Mouse (Mus musculus) midbrain, postnatal 0 days (tissue): ENCODE measurements around the gene Nrn1l. TPM values are rescaled to one million over a fixed set of nuclear protein-coding genes. Genes with fewer than 3 reads are reported as not detected.
A peak's percentile ranks its signal among the peaks of the same experiment; 100 is the strongest.

ENCODE experiments used
- ATAC-seq: fragments of 200-750 bp; cut with Nextera tagmentation; 2 replicates; pipeline ENCODE4 v1.8.0; 2017; ENCODE audit warnings: moderate number of reproducible peaks, mild to moderate bottlenecking, moderate TSS enrichment, moderate library complexity; ENCODE audit not compliant: low FRiP score
- DNase-seq: peaks from one replicate; pipeline ENCODE4 v3.0.0-alpha.2; 2015; ENCODE audit warnings: low spot score
- H3K27ac ChIP-seq: fragments of 300-500 bp; sonication (generic); 2 replicates; pipeline ENCODE4 v1.5.1; 2014; ENCODE audit warnings: low read depth, mild to moderate bottlenecking, low read length, mixed read lengths
- H3K27me3 ChIP-seq: fragments of 300-500 bp; sonication (generic); 2 replicates; pipeline ENCODE4 v1.6.1; 2014; ENCODE audit warnings: low read length, control low read depth, mixed read lengths; ENCODE audit not compliant: insufficient read depth
- H3K36me3 ChIP-seq: fragments of 300-500 bp; sonication (generic); 2 replicates; pipeline ENCODE4 v1.6.1; 2014; ENCODE audit warnings: low read length, control low read depth, mixed read lengths; ENCODE audit not compliant: insufficient read depth
- H3K4me1 ChIP-seq: fragments of 300-500 bp; sonication (generic); 2 replicates; pipeline ENCODE4 v1.6.1; 2014; ENCODE audit warnings: mild to moderate bottlenecking, control low read depth, antibody characterized with exemption, low read length, mixed read lengths; ENCODE audit not compliant: insufficient read depth
- H3K4me2 ChIP-seq: fragments of 300-500 bp; sonication (generic); 2 replicates; pipeline ENCODE4 v1.6.1; 2014; ENCODE audit warnings: low read depth, mild to moderate bottlenecking, low read length, mixed read lengths; ENCODE audit not compliant: poor library complexity, severe bottlenecking
- H3K4me3 ChIP-seq: fragments of 300-500 bp; sonication (generic); 2 replicates; pipeline ENCODE4 v1.5.1; 2014; ENCODE audit warnings: low read depth, mild to moderate bottlenecking, low read length, moderate library complexity
- H3K9ac ChIP-seq: fragments of 300-500 bp; sonication (generic); replicated peaks from 2 replicates; pipeline ENCODE4 v1.6.1; 2014; ENCODE audit warnings: mild to moderate bottlenecking, low read length, moderate library complexity, mixed read lengths; ENCODE audit not compliant: poor library complexity, severe bottlenecking
- H3K9me3 ChIP-seq: fragments of 300-500 bp; sonication (generic); 2 replicates; pipeline ENCODE4 v1.6.1; 2016; ENCODE audit warnings: low read length, control low read depth
- CTCF ChIP-seq: IDR thresholded peaks from 2 replicates; pipeline ENCODE4 v1.5.1; 2016; ENCODE audit warnings: antibody characterized with exemption, mild to moderate bottlenecking
- WGBS: fragments of 180-500 bp; shearing (Covaris S2); extraction: QIAGEN DNeasy Blood & Tissue Kit; methylation state at CpG from one replicate; pipeline ENCODE4 v1.1.7; 2014; 5-methylcytosine and 5-hydroxymethylcytosine counted together
- polyA plus RNA-seq: library from polyadenylated mRNA; unstranded; fragments of >200 nt; fragmentation: Nextera tagmentation; extraction: Ambion mirVana; gene quantifications from 2 replicates; pipeline ENCODE4 v1.2.1, GENCODE M21; 2015
- total RNA-seq: library from RNA; depleted of rRNA; stranded (reverse); fragments of >200 nt; gene quantifications from 2 replicates; pipeline ENCODE4 v1.2.3, GENCODE M21; 2014

The Nrn1l gene
- total and polyA plus RNA-seq, 2 experiments from 2014 or later: 1.3 TPM

GRCm38 (mm10) chr8:105932525-105932924 is 39.2 kb downstream of the Nrn1l start:
- 97% methylated on average over 11 of the region's 11 CpGs for WGBS
- Histone ChIP-seq H3K9ac (no peak overlapping the region), H3K36me3 (peaks cover 5% of the 10 kb centered on the region), H3K4me1 (peaks cover 4% of the 10 kb centered on the region), H3K27me3 (no peaks in the 10 kb centered on the region), H3K9me3 (no peaks in the 10 kb centered on the region), H3K27ac (no peak overlapping the region), H3K4me3 (no peak overlapping the region), H3K4me2 (no peak overlapping the region)
- no peak for DNase-seq
- ATAC-seq: no peak
- no peak for TF ChIP-seq CTCF

- H3K4me1 ChIP-seq: peaks cover 7% of the 10 kb centered on the region
- no peak for TF ChIP-seq CTCF
- ATAC-seq (no peak), DNase-seq (no peak)
- H3K4me3 ChIP-seq: no peak within 1 kb of the TSS
- no peak within 1 kb of the TSS for H3K27ac ChIP-seq
- no peaks in the 10 kb centered on the region for H3K9me3 ChIP-seq
- H3K9ac ChIP-seq: no peak within 1 kb of the TSS
- 94% methylated on average over 2 of the region's 2 CpGs for WGBS
- peaks cover 5% of the 10 kb centered on the region for H3K36me3 ChIP-seq
- no peaks in the 10 kb centered on the region for H3K27me3 ChIP-seq
- H3K4me2 ChIP-seq: no peak within 1 kb of the TSS
These were observed 40.4 kb downstream of the Nrn1l start, which contains the start of gene Ctrl for GRCm38 (mm10) chr8:105933762-105934161. Gene Ctrl (minus strand): TSS chr8:105933862.

DNA sequence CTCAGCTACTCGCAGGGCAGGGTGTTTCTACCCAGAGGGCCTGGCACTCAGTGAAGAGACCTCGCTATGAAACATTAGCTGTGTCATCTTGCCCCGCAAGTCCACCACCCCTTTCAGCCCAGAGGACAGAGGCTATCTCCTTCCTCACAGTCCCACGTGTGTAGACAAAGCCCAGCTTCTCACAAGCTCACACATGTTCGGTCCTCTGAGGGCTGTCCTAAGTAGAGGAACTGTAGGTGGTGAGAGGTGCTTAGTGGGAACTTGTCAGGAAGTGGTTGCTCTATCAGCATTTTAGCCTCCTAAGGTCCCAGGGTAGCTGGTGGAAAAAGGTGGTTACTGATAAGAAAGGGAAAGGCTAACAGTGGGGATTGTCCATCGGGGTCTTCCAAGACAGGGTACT is 41.7 kb downstream of the Nrn1l start:
- Histone ChIP-seq H3K27me3 (no peaks in the 10 kb centered on the region), H3K9me3 (no peaks in the 10 kb centered on the region), H3K4me1 (peaks cover 7% of the 10 kb centered on the region), H3K4me3 (no peak overlapping the region), H3K36me3 (peaks cover 5% of the 10 kb centered on the region), H3K9ac (no peak overlapping the region), H3K27ac (no peak overlapping the region), H3K4me2 (no peak overlapping the region)
- no peak for TF ChIP-seq CTCF
- ATAC-seq: no peak
- WGBS: 83% methylated on average over 6 of the region's 6 CpGs
- DNase-seq: no peak

DNA sequence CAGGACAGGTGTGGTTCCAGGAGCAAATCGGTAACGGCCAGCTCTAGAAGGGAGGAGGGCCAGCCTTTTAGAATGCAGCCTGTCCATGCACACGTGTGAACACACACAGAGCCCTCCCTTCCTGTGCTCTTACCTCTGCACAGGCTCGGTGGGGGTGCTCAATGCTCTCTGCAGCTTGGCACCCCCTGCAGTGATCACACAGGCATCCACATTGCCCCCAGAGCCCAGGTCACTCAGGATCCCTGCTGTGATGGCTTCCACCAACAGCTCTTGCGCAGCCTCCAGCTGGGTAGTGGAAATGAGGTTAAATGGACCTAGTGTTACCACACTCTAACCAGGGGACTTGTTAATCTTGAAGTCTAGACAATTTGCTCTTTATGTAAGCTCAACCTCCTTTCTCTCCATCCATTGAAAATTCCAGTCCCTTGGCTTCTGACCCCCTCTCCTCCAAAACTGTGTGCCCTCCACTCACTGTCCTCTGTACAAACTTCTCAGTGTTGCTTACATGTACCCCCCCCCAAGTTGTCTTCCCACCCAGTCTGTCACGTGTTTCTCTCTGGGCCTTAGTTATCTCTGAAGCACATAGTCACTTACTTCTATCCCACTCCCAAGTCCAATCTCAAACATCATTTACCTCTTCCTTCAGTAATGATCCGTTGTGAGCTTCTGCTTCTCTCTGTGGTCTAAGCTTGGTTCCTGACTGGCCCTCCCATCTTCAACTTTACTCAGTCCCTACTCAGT is 42.7 kb downstream of the Nrn1l start:
- no peaks in the 10 kb centered on the region for H3K27me3 ChIP-seq
- DNase-seq: no peak
- peaks cover 7% of the 10 kb centered on the region for H3K4me1 ChIP-seq
- no peak for TF ChIP-seq CTCF
- H3K27ac ChIP-seq: peak overlapping the region; percentile 95
- peak overlapping the region; percentile 60 for H3K4me3 ChIP-seq
- 0 out of 2 replicates have a peak, but pooled peaks have one; percentile 1 for ATAC-seq
- peak overlapping the region; percentile 93 for H3K9ac ChIP-seq
- WGBS: 26% methylated on average over 7 of the region's 7 CpGs
- H3K36me3 ChIP-seq: peaks cover 5% of the 10 kb centered on the region
- peak overlapping the region; percentile 71 for H3K4me2 ChIP-seq
- H3K9me3 ChIP-seq: no peaks in the 10 kb centered on the region

DNA sequence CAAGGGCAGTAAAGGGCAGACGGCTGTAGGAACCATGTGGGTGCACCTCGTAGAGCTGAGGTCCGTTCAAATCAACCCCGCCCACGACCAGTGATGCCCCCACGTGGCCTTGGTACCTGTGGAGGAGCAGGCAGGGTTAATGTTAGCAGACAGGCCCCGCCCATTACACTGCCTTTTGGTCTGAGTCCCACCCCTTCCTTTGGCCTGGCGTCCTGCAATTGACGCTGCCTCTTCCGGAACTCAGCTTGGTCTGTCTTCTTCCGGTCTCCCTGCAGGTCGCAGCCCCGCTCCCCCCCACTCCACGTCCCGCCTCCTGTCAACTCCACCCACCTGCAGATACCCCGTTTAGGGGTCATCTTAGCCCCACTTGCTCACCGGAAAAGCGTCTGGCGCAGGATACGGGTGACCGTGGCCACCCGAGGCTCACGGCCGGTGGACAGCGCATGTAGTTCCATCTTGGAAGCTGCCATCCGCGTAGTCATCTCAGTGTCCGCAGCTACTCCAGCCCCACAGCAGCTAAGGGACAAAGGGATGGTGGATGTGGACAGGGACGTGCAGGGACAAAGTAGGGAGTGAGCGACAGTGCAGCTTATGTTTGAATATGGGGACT is 43.6 kb downstream of the Nrn1l start:
- ATAC-seq: peak; percentile 91
- Histone ChIP-seq H3K27me3 (no peaks in the 10 kb centered on the region), H3K4me2 (peak overlapping the region; percentile 71), H3K4me1 (peaks cover 7% of the 10 kb centered on the region), H3K27ac (peak overlapping the region; percentile 95), H3K36me3 (peaks cover 5% of the 10 kb centered on the region), H3K9me3 (no peaks in the 10 kb centered on the region), H3K4me3 (peak overlapping the region; percentile 60), H3K9ac (peak overlapping the region; percentile 93)
- no peak; the same call in 1 of the 2 replicates for TF ChIP-seq CTCF
- peak; percentile 95 for DNase-seq
- 1% methylated on average over 30 of the region's 30 CpGs for WGBS
